Comparison of ENCODE assay signal across 16 mouse cellular contexts in the genomic region with DNA sequence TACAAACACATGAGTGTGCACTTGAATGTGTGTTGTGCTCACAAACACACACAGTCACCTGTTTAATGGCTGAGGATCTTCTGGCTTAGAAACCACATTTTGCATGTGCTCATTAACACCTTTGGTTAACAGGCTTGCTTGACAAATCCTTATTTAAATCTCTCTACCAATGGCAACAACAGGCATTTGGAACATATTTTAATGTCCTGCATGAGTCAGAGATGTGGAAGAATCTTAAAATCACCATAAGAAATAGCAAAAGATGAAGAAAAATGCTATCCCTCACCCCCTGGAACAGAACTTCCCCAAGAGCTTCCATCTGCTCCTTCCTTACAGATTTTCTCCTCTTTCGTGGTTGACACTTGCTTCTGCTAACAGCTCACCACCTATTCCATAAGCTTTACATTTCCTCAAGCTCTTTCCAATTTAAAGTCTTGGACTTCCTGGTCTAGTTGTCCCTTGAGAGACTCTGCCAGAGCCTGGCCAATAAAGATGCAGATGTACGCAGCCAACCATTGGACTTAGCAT. TPM values are rescaled to one million over a fixed set of nuclear protein-coding genes. Genes with fewer than 3 reads are reported as not detected.
DNase-seq lines count a peak whose midpoint lies in the region.
"Had no signal": no experiment of that assay in that cellular context is flagged by ENCODE, and none has a peak within 500 bp of the region (broad histone marks: within the 10 kb centered on the region; RNA-seq: fewer than 3 reads in every experiment).

No protein-coding gene starts in this region.

- peak; percentile 30 to 58 for DNase-seq in frontal cortex, adult 2 months (ENCODE audit: extremely low spot score in 1 of 2, low spot score in 1 of 2)
- no peak for DNase-seq in frontal cortex, postnatal 25 days (ENCODE audit: low spot score in 2 of 2)
- DNase-seq in left cerebral cortex, adult 11 months (ENCODE audit: low spot score): peak; percentile 12
- DNase-seq in left cerebral cortex, postnatal 4 days: no peak
- peak; percentile 73 for DNase-seq in brain, adult 2 months (ENCODE audit: low read depth, low spot score)
- peak; percentile 77 for DNase-seq in telencephalon, adult 2 months (ENCODE audit: low read depth, low spot score)
- DNase-seq: adrenal gland, adult 2 months; adrenal gland, postnatal 25 days; cerebellum, adult 2 months; cerebellum, postnatal 10 days; embryo, embryonic 11 days; gastrocnemius, adult 2 months; gastrocnemius, postnatal 36 days; heart, adult 2 months; heart, postnatal 14 days had no signal

- intact Hi-C loops in left cerebral cortex, postnatal 4 days (cut with DNase I): no loop called here

RNA-seq across cellular contexts. Expression of a gene that starts 35.9 kb away (rescaled TPM):
- polyA plus RNA-seq in frontal cortex, adult 2 months (2012; rRNA removed): 7.7 and 8.1 TPM in 2 replicates
- total RNA-seq in left cerebral cortex, postnatal 4 days (2021): 1 to 10 TPM; 2.1 to 2.6 TPM
- polyA plus RNA-seq: Patski had no signal

Comparison
In these comparisons a context has a peak if more than half of its experiments do, and no peak if none do; other contexts are left out.
1. DNase-seq: peak in frontal cortex, adult 2 months (2 of 2), left cerebral cortex, adult 11 months (single experiment), brain, adult 2 months (single experiment) and telencephalon, adult 2 months (single experiment); none in frontal cortex, postnatal 25 days (0 of 2) and left cerebral cortex, postnatal 4 days (single experiment).